Mouse (Mus musculus) frontal cortex, adult 2 months (tissue): ENCODE measurements around the gene Tmem52. TPM values are rescaled to one million over a fixed set of nuclear protein-coding genes. Genes with fewer than 3 reads are reported as not detected.
"Not testable (repeated sequence)": the region's sequence is repeated elsewhere in the genome, so short reads cannot be mapped to it uniquely, and the experiment has no call there.

ENCODE experiments used
- DNase-seq, 2 experiments: peaks; one replicate each; pipeline ENCODE4 v3.0.0; 2022; ENCODE audit warnings: low spot score in 1 of 2; ENCODE audit errors: extremely low spot score in 1 of 2
- polyA plus RNA-seq: library from polyadenylated mRNA; depleted of rRNA; stranded (reverse); fragments of >200 nt; gene quantifications from 2 replicates; pipeline ENCODE4 v1.2.3, GENCODE M21; 2012; rRNA removed

Gene Tmem52
- 1.0 and 1.2 TPM in 2 replicates for polyA plus RNA-seq

DNA sequence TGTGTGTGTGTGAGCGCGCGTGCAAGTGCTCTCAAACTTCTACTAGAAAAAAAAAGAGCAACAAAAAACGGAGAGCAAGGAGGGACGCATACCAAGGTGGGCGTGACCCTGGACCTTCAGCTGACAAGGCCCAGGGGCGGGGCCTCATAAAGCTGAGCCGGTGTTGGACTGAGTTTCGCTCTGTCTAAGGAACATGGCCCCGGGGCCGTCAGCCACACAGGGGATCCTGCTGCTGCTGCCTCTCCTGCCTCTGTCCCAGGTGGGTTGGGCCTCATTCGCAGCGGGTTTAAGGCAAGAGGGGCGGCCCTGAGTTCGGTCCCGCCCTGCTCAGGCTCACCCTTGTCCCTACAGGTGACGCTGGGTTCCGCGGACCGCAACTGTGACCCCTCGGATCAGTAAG lies at the start of gene Tmem52:
Gene Tmem52, plus strand, starts transcription at position 163 of the 400 bp plus-strand sequence.
- no peak for DNase-seq

- DNase-seq = no peak
These were observed 48.8 kb upstream of the Tmem52 start for GRCm38 (mm10) chr4:155420137-155420536.

- not testable (repeated sequence) for DNase-seq
These were observed 47.2 kb upstream of the Tmem52 start for GRCm38 (mm10) chr4:155421412-155422370.

DNA sequence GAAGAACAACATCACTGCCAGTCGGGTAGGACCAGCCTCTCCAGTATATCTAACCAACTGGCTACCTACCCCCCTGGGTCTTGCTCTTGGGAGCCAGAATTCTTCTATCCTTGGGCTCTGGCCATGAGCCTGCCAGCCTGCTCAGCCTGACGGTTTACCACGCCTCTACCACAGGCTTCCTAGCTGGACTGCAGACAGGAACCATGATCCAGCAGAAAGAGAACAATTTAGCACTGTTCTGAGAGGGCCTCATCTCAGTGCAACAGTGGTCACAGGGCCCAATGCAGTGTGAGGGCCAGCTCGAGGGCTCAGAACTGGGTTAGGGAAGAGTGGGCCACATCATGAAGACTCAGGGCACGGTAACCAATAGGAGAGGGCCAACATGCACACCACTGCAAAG lies 44.9 kb upstream of the Tmem52 start:
- DNase-seq = no peak

- no peak for DNase-seq
These were observed 42.6 kb upstream of the Tmem52 start for GRCm38 (mm10) chr4:155426272-155426671.

- no peak for DNase-seq
These were observed 40.5 kb upstream of the Tmem52 start for GRCm38 (mm10) chr4:155428442-155428841.

DNA sequence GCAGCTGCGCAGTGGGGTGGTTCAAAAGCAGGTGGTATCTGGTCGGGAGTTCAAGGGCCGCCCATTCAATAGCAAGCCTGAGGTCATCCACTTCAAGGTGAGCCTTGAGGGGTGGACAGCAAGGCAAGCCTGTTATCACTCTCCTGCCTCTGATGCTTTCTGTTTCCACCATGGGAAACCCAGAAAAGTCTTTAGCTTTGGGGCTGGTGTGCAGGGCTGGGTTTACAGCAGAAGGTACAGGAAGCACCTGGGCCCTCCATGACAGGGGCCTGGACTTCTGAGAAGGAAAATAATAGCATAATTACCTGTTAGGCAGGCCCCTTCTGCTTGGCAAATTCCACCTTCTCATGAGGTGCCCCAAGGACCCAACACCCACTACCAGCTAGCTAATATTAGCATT lies 39.7 kb upstream of the Tmem52 start:
- no peak for DNase-seq

- DNase-seq = peak in 1 of 2 experiments; percentile 16
These were observed 36.6 kb upstream of the Tmem52 start for GRCm38 (mm10) chr4:155432358-155432757.

DNA sequence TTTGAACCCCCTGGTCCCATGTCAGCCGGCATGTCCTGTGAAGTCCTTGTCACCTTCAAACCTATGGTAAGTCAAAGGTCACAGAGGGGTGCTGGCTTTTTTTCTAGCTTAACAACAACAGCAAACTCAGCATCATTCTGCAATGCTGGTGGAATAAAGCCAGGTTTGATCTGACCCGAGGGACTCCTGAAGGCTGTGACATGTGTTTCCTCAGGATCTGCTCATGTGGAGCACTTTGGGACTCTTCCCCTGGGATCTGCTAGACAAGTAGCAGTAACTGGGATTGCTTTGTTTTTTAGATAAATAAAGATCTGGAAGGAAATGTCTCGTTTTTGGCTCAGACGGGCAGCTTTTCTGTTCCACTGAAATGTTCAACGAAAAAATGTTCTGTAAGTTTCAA lies 34.9 kb upstream of the Tmem52 start:
- DNase-seq = no peak

DNA sequence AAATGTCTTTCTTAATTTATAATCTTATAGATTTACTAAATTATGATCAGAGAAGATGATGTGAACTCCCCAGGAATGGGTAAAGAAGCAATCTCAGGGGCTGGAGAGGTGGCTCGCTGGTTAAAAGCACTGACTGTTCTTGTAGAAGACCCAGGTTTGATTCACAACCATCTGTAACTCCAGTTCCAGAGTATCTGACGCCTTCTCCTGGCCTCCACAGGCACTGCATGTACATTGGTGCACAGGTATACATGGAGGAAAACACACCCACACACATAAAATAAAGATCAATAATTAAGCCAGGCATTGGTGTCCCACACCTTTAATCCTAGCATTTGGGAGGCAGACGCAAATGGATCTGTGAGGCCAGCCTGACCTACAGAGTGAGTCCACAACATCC lies 26.1 kb upstream of the Tmem52 start:
- no peak for DNase-seq

GRCm38 (mm10) chr4:155451597-155451996 lies 17.3 kb upstream of the Tmem52 start:
- no peak for DNase-seq

- no peak for DNase-seq
These were observed 10.3 kb upstream of the Tmem52 start for GRCm38 (mm10) chr4:155458575-155458974.

DNA sequence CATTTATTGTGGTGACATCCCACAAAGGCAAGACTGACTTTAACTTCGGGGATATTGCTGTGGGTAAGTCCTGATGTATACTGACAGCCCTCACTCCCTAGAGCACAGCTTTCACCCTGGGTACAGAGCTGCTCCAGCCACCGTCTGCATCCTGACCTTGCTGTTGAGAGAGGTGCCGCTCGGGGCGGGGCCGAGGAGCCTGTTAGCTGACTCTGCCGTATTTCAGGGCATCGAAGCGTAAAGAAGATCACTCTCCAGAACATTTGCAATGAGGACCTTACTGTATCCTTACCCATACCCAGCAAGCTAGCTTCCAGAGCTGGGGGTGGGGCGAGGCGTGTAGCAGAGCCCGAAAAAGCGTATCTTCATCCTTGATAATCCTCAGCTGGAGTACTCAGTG lies 5.9 kb upstream of the Tmem52 start:
- DNase-seq = no peak

DNA sequence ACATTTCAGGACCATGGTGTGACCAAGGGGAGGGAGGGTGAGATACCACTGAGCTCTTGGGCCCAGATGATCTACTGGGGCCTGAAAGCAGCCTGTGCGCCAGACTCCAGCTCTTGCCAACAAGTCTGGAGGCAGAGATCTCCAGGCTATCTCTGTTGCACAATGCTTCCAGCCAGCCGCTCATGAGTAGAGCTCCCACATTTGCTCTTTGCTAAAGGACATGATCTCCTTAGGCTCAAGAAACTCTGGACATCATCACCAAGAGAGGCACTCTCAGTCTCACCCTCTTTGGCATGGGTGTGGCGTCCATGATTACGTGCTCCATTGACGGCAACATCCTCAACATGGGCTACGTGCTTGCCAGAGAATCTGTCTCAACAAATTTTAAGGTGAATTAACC lies 5.3 kb upstream of the Tmem52 start:
- no peak for DNase-seq

DNA sequence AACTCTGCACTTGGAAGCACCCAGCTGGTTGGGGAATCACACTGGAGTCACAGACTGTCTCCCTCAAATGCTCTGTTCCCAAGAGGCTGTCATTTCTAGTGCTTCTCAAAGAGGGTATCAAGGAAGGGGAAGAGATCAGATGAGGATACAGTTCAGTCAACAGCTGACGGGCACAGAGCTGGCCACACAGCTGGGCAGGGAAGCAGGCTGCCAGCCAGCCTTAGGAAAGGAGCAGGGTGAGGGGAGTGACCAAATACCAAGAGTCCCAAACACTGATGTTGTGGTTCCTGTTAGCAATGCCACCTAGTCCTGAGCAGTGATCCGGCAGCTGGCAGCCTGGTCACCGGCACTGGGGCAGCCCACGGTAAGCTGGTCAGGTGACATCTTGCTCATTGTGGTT lies 4.9 kb upstream of the Tmem52 start:
- no peak for DNase-seq

DNA sequence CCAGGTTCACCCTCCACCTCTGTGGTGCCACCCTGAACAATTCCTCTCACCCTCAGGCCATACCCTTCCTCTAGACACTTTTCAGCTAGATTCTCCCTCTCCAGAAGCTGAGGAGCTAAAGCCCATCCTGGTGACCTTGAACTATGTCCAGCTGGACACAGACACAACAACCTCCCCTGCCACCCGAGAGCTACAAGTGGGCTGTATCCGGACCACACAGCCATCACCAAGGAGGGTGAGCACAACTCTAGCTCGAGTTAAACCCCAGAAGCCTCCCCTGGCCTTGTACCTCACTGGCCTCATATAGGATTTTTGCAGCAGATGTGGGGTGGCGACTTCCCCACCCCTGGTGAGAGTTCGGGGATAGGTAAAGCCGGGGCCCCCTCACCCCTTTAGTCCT lies 3.3 kb upstream of the Tmem52 start:
- DNase-seq = no peak

DNA sequence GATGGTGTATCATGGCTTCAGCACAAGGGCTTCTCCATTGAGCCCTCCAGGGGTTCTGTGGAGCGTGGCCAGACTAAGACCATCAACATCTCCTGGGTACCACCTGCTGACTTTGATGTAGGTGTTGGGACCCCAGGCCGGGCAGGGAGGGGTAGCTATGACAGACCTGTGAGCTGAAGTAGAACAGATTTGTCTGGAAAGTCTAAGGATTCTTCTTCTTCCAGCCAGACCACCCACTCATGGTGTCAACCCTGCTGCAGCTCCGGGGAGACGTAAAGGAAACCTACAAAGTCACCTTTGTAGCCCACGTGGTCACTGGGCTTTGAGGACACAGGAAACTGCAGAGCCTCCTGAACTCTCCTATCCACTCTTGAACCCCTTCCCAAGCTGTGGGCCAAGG lies 2.8 kb upstream of the Tmem52 start:
- DNase-seq = no peak

DNA sequence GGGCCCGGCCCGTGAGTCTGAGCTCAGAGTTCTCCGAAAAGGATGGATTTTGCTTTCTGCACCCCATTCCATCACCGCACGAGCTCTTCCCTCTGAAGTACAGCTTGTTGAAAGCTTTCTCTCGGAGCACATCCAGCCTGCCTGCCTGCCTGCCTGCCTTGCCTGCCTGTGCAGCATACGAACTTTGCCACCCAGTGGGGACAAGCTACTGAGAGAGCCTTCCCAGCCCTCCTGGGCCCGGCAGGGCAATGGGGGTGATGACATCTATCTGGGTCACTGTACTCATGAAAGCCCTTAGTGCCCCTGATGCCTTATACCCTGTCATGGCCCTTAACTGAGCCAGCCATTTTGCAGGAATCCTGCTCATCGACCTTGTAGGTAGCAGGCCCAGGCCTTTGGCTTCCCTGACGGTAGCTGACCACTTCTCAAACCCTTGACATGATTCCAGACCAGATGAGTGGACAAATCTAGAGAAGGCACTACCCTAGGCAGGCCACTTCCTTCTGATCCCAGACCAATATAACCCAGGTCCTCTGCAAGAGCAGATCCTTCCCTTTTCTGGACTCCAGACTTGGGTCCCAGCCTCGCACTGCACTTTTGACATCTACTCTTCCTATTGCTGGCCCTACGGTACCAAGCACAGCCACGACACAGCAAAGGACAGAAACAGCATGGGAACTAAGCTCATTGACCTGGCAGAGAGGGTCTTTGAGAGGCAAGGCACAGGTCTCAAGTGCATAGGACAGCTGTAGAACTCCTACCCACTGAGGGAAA lies 1.5 kb upstream of the Tmem52 start:
- DNase-seq = no peak

DNA sequence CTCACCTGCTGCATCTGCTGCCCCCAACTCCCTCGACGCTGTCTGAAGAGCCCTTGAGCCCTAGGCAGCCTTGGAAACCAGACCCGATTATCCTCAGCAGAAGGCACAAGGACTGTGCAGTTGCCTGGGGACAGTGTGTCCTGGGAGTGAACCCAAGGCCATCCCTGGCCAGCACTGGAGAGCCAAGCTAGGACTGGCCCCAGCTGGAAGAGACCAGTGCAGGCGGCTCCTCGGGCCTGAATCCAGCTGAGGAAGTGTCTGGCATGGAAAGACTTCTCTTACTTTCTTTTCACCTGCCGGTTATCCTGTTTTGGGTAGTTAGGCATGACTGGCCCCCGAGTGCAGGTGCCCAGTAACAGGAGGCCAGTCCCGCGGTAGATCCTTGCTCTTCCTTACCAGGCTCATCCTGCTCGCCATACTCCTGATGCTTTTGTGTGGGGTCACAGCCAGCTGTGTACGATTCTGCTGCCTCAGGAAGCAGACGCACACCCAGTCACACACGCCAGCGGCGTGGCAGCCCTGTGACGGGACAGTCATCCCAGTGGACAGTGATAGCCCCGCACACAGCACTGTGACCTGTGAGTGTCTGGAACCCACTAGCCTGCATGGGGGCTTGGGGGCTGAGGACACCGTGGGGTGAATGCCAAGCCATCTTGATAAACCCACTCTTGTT lies 812 bp downstream of the Tmem52 start:
- no peak for DNase-seq

DNA sequence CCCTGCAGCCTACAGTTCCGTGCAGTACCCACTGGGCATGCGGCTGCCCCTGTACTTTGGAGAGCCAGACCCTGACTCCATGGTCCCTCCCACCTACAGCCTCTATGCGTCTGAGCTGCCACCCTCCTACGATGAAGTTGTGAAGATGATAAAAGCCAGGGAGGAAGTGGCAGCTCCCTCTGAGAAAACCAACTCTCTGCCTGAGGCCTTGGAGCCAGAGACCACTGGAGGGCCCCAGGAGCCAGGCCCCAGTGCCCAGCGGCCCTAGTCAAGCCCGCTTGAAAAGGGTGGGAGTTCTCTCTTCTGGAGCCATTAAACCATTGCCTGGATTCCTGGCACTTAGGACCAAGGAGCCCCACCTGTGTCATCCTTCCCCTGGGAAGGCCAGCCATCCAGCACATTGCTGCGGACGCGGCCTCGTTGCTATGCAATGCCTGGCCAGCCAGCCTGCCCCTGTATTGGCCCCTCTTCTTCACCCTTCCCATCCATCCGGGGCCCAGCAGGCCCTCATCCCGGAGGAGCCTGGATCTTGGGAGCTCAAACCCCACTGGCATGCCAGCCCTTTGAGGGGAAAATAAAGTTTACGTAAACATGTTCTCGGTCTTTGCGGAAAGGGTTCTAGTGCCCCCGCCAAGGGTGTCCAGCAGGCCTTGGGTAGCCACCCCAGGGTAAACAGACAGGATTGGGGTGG lies 1.5 kb downstream of the Tmem52 start:
- DNase-seq = no peak
